Mouse (Mus musculus): ENCODE measurements at regions not wholly inside any gene's neighbourhood (a gene's known extent, or its start where the extent isn't known, plus 50 kb on each side); places are given as distances from the start of the nearest gene placed in this dataset.

DNA sequence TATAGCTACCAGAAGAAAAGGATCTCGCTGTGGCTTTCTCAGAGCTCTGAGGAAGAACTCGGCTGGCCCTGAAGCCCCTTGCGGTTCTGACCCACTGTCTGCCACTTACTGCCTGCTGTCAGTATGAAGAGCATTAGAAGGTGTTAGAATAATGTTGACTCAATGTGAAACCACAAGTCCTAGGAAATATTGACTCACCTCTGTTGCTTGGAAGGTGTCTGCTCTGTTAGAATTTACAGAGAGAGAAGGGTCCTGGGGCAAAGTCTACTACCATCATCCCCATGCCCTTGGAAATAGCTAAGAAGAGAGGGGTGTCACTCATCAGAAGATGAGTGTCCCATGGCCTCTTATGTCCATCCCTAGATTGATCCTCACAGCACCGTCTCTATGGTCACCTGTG lies 197.9 kb downstream of the Hlx start:
- no peak for TF ChIP-seq POLR2AphosphoS2 (IDR thresholded peaks at IDR 0.05; ENCODE audit: insufficient read length, low read depth)
- no peak for TF ChIP-seq E2F4 (IDR thresholded peaks at IDR 0.05; ENCODE audit: insufficient read depth)
- TF ChIP-seq MYOG (IDR thresholded peaks at IDR 0.05; ENCODE audit: control insufficient read depth in 1 of 3, insufficient read depth in 1 of 3, insufficient read length in 2 of 3, low read depth in 2 of 3), result no peak
- TF ChIP-seq MAX (IDR thresholded peaks at IDR 0.05; ENCODE audit: low read depth), result no peak
- no peak for TF ChIP-seq REST (IDR thresholded peaks at IDR 0.05; ENCODE audit: insufficient read depth, insufficient read length)
- no peaks in the 10 kb centered on the region for H3K36me3 ChIP-seq (ENCODE audit: control insufficient read depth, insufficient read depth)
- H3K79me2 ChIP-seq (ENCODE audit: control insufficient read depth, insufficient read depth), result no peaks in the 10 kb centered on the region
- no peak overlapping the region for H3ac ChIP-seq (ENCODE audit: control insufficient read depth, insufficient read length)
- no peaks in the 10 kb centered on the region for H3K27me3 ChIP-seq (ENCODE audit: control insufficient read depth, insufficient read depth, insufficient read length)
- H3K4me2 ChIP-seq (ENCODE audit: low read depth), result no peak overlapping the region
- no peak overlapping the region for H3K4me3 ChIP-seq

DNA sequence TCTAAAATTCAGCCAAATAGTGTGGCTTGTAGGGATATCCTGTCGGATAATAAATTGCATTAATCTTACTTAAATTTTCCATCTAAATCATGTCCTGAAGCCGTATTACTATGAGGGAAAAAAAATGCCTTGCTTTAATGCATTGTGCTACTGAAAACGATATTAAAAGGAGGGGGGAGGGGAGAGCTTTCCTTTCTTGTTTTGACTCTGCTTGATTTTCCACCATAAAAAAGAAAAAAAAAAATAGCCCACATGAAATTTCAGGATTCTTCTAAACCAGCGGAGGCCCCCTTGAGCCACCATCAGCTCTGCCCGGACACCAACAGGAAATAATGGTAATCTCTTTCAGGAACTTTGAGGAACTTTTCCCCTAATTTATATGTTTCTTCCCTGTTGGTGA lies 198.5 kb downstream of the Hlx start:
- H3K36me3 ChIP-seq (ENCODE audit: control insufficient read depth, insufficient read depth), result no peaks in the 10 kb centered on the region
- no peak for TF ChIP-seq MYOD1 (IDR thresholded peaks at IDR 0.05; ENCODE audit: control insufficient read depth in 1 of 3, insufficient read length in 2 of 3, low read depth in 2 of 3)
- no peak for TF ChIP-seq POLR2AphosphoS2 (IDR thresholded peaks at IDR 0.05; ENCODE audit: insufficient read length, low read depth)
- TF ChIP-seq CEBPB (IDR thresholded peaks at IDR 0.05; ENCODE audit: insufficient read depth, poor library complexity, severe bottlenecking), result no peak
- no peak for TF ChIP-seq REST (IDR thresholded peaks at IDR 0.05; ENCODE audit: insufficient read depth, insufficient read length)
- TF ChIP-seq MAX (IDR thresholded peaks at IDR 0.05; ENCODE audit: low read depth), result no peak

DNA sequence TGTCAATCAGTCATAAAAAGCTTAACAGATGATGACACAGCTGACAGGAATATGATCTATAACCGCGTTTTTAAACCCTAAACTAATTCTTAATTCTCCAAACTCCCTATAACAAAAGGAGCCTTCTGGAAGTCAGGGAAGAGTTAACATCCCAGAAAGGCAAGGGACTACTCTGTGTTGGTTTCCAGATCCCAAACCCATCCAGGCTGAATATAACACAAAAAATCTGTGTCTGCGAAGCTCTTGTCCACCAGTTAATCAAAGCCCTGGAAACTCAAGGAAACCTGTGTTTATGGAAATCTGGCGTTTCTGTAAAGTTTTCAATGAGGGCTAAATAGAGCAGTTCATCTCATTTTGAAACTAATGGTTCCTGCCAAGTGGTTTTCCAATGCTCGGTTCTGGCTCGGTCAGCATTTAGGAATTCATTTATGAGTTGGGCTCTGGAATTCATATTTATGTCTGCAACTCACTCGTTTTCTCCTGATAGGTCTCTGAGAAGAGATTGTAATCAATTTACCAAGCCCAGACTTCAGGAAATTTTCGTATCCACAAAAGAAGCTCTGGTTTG lies 199.8 kb downstream of the Hlx start:
- Histone ChIP-seq H3K4me2 (ENCODE audit: low read depth) (peak overlapping the region; percentile 52), H3K27me3 (ENCODE audit: control insufficient read depth, insufficient read depth, insufficient read length) (no peaks in the 10 kb centered on the region), H3K79me2 (ENCODE audit: control insufficient read depth, insufficient read depth) (no peaks in the 10 kb centered on the region), H3ac (ENCODE audit: control insufficient read depth, insufficient read length) (no peak overlapping the region), H3K4me3 (no peak overlapping the region), H3K36me3 (ENCODE audit: control insufficient read depth, insufficient read depth) (no peaks in the 10 kb centered on the region)
- no peak for TF ChIP-seq E2F4 (IDR thresholded peaks at IDR 0.05; ENCODE audit: insufficient read depth)
- no peak for TF ChIP-seq USF1 (IDR thresholded peaks at IDR 0.05; ENCODE audit: low read depth)
- no peak for TF ChIP-seq SRF (IDR thresholded peaks at IDR 0.05; ENCODE audit: control insufficient read depth, insufficient read length, low read depth)
- no peak for TF ChIP-seq MYOG (IDR thresholded peaks at IDR 0.05; ENCODE audit: control insufficient read depth in 1 of 3, insufficient read depth in 1 of 3, insufficient read length in 2 of 3, low read depth in 2 of 3)
- TF ChIP-seq TCF3 (IDR thresholded peaks at IDR 0.05; ENCODE audit: insufficient read length, low read depth), result no peak
- TF ChIP-seq TCF12 (IDR thresholded peaks at IDR 0.05; ENCODE audit: insufficient read depth, poor library complexity, severe bottlenecking), result no peak
- TF ChIP-seq MAX (IDR thresholded peaks at IDR 0.05; ENCODE audit: low read depth), result no peak
- no peak for TF ChIP-seq MYOD1 (IDR thresholded peaks at IDR 0.05; ENCODE audit: control insufficient read depth in 1 of 3, insufficient read length in 2 of 3, low read depth in 2 of 3)
- TF ChIP-seq CEBPB (IDR thresholded peaks at IDR 0.05; ENCODE audit: insufficient read depth, poor library complexity, severe bottlenecking), result no peak
- TF ChIP-seq POLR2A (IDR thresholded peaks at IDR 0.05; ENCODE audit: insufficient read length, low read depth), result no peak
- TF ChIP-seq REST (IDR thresholded peaks at IDR 0.05; ENCODE audit: insufficient read depth, insufficient read length), result no peak
- TF ChIP-seq POLR2AphosphoS2 (IDR thresholded peaks at IDR 0.05; ENCODE audit: insufficient read length, low read depth), result no peak

More for the DNA sequence above, 198.5 kb downstream of the Hlx start:
- Histone ChIP-seq H3K27me3 (ENCODE audit: control insufficient read depth, insufficient read depth, insufficient read length) (no peaks in the 10 kb centered on the region), H3K79me2 (ENCODE audit: control insufficient read depth, insufficient read depth) (no peaks in the 10 kb centered on the region), H3K4me2 (ENCODE audit: low read depth) (no peak overlapping the region), H3ac (ENCODE audit: control insufficient read depth, insufficient read length) (no peak overlapping the region), H3K4me3 (no peak overlapping the region)

DNA sequence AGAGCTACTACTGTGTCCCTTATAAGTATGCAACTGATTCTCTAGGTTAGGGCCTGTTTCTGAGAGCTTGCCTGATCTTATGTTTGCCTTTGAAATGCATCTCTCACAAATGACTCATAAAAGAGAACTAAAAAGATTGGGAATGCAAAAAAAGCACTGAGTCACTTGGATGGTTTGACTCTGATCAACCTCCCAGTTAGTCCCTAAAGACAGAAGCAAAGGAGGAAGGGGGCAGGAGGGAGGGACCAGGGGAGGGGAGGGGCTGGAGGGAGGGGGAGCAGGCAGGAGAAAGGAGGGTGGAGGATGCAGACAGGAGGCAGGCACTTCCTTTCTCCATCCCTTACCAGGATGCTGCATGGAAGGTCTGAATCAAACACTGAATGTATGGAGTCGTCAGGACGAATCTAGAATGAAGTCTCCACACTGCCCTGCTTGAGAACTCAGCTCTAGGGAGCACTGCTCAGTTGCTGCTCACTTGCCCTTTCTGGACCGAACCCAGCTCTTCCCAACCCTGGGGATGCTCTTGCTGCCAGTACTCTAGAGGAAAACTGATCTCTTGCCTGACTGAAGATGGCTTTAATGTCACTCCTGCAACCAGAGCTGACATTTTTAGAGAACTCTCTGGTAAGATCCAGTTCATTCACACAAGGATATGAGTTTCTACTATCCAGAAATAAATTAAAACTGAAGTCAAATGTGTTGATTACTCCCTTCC lies 201.7 kb downstream of the Hlx start:
- TF ChIP-seq TCF12 (IDR thresholded peaks at IDR 0.05; ENCODE audit: insufficient read depth, poor library complexity, severe bottlenecking) (no peak), REST (IDR thresholded peaks at IDR 0.05; ENCODE audit: insufficient read depth, insufficient read length) (no peak), SRF (IDR thresholded peaks at IDR 0.05; ENCODE audit: control insufficient read depth, insufficient read length, low read depth) (no peak), E2F4 (IDR thresholded peaks at IDR 0.05; ENCODE audit: insufficient read depth) (no peak), USF1 (IDR thresholded peaks at IDR 0.05; ENCODE audit: low read depth) (no peak), POLR2A (IDR thresholded peaks at IDR 0.05; ENCODE audit: insufficient read length, low read depth) (no peak), CEBPB (IDR thresholded peaks at IDR 0.05; ENCODE audit: insufficient read depth, poor library complexity, severe bottlenecking) (no peak), TCF3 (IDR thresholded peaks at IDR 0.05; ENCODE audit: insufficient read length, low read depth) (no peak), POLR2AphosphoS2 (IDR thresholded peaks at IDR 0.05; ENCODE audit: insufficient read length, low read depth) (no peak), MYOG (IDR thresholded peaks at IDR 0.05; ENCODE audit: control insufficient read depth in 1 of 3, insufficient read depth in 1 of 3, insufficient read length in 2 of 3, low read depth in 2 of 3) (no peak), MYOD1 (IDR thresholded peaks at IDR 0.05; ENCODE audit: control insufficient read depth in 1 of 3, insufficient read length in 2 of 3, low read depth in 2 of 3) (no peak), MAX (IDR thresholded peaks at IDR 0.05; ENCODE audit: low read depth) (no peak)
- Histone ChIP-seq H3K27me3 (ENCODE audit: control insufficient read depth, insufficient read depth, insufficient read length) (no peaks in the 10 kb centered on the region), H3K4me3 (no peak overlapping the region), H3K4me2 (ENCODE audit: low read depth) (peak overlapping the region; percentile 1), H3ac (ENCODE audit: control insufficient read depth, insufficient read length) (no peak overlapping the region), H3K79me2 (ENCODE audit: control insufficient read depth, insufficient read depth) (no peaks in the 10 kb centered on the region), H3K36me3 (ENCODE audit: control insufficient read depth, insufficient read depth) (no peaks in the 10 kb centered on the region)

DNA sequence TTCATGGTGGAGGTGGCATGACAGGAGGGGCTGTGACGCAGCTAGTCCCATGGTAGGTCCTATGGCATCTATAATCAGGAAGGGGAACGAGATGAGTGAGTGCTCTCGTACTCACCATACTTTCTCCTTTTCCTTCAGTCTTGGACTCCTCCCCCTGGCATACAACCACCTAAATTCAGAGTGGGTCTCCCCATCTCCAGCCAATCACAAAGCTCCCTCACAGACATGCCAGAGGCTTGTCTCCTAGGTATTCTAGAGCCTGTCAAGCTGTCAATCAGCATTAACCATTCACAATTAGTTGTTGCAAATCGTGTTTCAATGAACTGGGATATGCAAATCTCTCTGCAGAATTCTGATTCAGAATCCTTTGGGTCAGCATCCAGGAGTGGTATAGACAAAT lies 206.7 kb downstream of the Hlx start:
- H3K79me2 ChIP-seq (ENCODE audit: control insufficient read depth, insufficient read depth), result no peaks in the 10 kb centered on the region
- H3K4me2 ChIP-seq (ENCODE audit: low read depth), result no peak overlapping the region
- no peak overlapping the region for H3K4me3 ChIP-seq
- H3ac ChIP-seq (ENCODE audit: control insufficient read depth, insufficient read length), result no peak overlapping the region
- no peaks in the 10 kb centered on the region for H3K36me3 ChIP-seq (ENCODE audit: control insufficient read depth, insufficient read depth)
- H3K27me3 ChIP-seq (ENCODE audit: control insufficient read depth, insufficient read depth, insufficient read length), result no peaks in the 10 kb centered on the region
- TF ChIP-seq POLR2A (IDR thresholded peaks at IDR 0.05; ENCODE audit: insufficient read length, low read depth), result no peak
